Mouse (Mus musculus) hindbrain, embryonic 15.5 days (tissue): ENCODE measurements around the gene Gm8257. TPM values are rescaled to one million over a fixed set of nuclear protein-coding genes. Genes with fewer than 3 reads are reported as not detected.
"Not testable (repeated sequence)": the region's sequence is repeated elsewhere in the genome, so short reads cannot be mapped to it uniquely, and the experiment has no call there.

Experiments used
- ATAC-seq: fragments of 200-750 bp; cut with Nextera tagmentation; 2 replicates; pipeline ENCODE4 v1.8.0; 2017; ENCODE audit warnings: low read depth, moderate number of reproducible peaks, moderate TSS enrichment; ENCODE audit not compliant: low FRiP score
- H3K27ac ChIP-seq: fragments of 300-500 bp; sonication (generic); replicated peaks from 2 replicates; pipeline ENCODE4 v1.5.1; 2015; ENCODE audit warnings: mild to moderate bottlenecking, inconsistent platforms
- H3K27me3 ChIP-seq: fragments of 300-500 bp; sonication (generic); 2 replicates; pipeline ENCODE4 v1.6.1; 2015; ENCODE audit warnings: control low read depth, inconsistent platforms
- H3K36me3 ChIP-seq: fragments of 300-500 bp; sonication (generic); 2 replicates; pipeline ENCODE4 v1.6.1; 2015; ENCODE audit warnings: control low read depth, inconsistent platforms
- H3K4me1 ChIP-seq: fragments of 300-500 bp; sonication (generic); replicated peaks from 2 replicates; pipeline ENCODE4 v1.6.1; 2015; ENCODE audit warnings: control low read depth, inconsistent platforms
- H3K4me2 ChIP-seq: fragments of 300-500 bp; sonication (generic); 2 replicates; pipeline ENCODE4 v1.6.1; 2015; ENCODE audit warnings: moderate library complexity, mild to moderate bottlenecking, inconsistent platforms
- H3K4me3 ChIP-seq: fragments of 300-500 bp; sonication (generic); 2 replicates; pipeline ENCODE4 v1.5.1; 2015; ENCODE audit warnings: mild to moderate bottlenecking, inconsistent platforms
- H3K9ac ChIP-seq: fragments of 300-500 bp; sonication (generic); 2 replicates; pipeline ENCODE4 v1.6.1; 2015; ENCODE audit warnings: inconsistent platforms
- H3K9me3 ChIP-seq: fragments of 300-500 bp; sonication (generic); 2 replicates; pipeline ENCODE4 v1.6.1; 2016; ENCODE audit warnings: control low read depth, inconsistent platforms
- WGBS: fragments of 180-500 bp; shearing (Covaris S2); methylation state at CpG from one replicate; pipeline ENCODE4 v1.1.7; 2015; 5-methylcytosine and 5-hydroxymethylcytosine counted together
- polyA plus RNA-seq: library from polyadenylated mRNA; unstranded; fragments of >200 nt; fragmentation: Nextera tagmentation; extraction: Ambion mirVana; gene quantifications from 2 replicates; pipeline ENCODE4 v1.2.1, GENCODE M21; 2015

Gene Gm8257
- polyA plus RNA-seq: not detected in 2 replicates

- H3K9me3 ChIP-seq, H3K4me3 ChIP-seq, H3K27ac ChIP-seq, H3K4me1 ChIP-seq, H3K9ac ChIP-seq, H3K4me2 ChIP-seq, H3K36me3 ChIP-seq, H3K27me3 ChIP-seq, ATAC-seq: not testable (repeated sequence)
- WGBS: 85% methylated on average over 3 of the region's 3 CpGs
Observed at GRCm38 (mm10) chr14:44706356-44706755, at the start of gene Gm8257. Gene Gm8257, minus strand, starts transcription at chr14:44706456.

- Histone ChIP-seq H3K4me1 (no peaks in the 10 kb centered on the region), H3K9me3 (no peaks in the 10 kb centered on the region), H3K4me3 (no peak within 1 kb of the TSS), H3K27ac (no peak within 1 kb of the TSS), H3K36me3 (no peaks in the 10 kb centered on the region), H3K4me2 (no peak within 1 kb of the TSS), H3K27me3 (no peaks in the 10 kb centered on the region), H3K9ac (no peak within 1 kb of the TSS)
- ATAC-seq: no peak
- 85% methylated on average over 3 of the region's 3 CpGs for WGBS
Observed at GRCm38 (mm10) chr14:44750240-44750639, 44.0 kb upstream of the Gm8257 start, which contains the start of gene Gm8267. Gene Gm8267, minus strand, starts transcription at chr14:44750340.

GRCm38 (mm10) chr14:44742789-44743188 lies 36.5 kb upstream of the Gm8257 start:
- WGBS: 60% methylated on average over 1 of the region's 1 CpGs
- not testable (repeated sequence) for H3K36me3 ChIP-seq, H3K9ac ChIP-seq, H3K4me3 ChIP-seq, ATAC-seq, H3K27ac ChIP-seq, H3K9me3 ChIP-seq, H3K4me1 ChIP-seq, H3K27me3 ChIP-seq, H3K4me2 ChIP-seq

GRCm38 (mm10) chr14:44730711-44731110 lies 24.5 kb upstream of the Gm8257 start:
- ATAC-seq, H3K9me3 ChIP-seq, H3K4me2 ChIP-seq, H3K4me1 ChIP-seq, H3K9ac ChIP-seq, H3K36me3 ChIP-seq, H3K27ac ChIP-seq, H3K4me3 ChIP-seq, H3K27me3 ChIP-seq: not testable (repeated sequence)

- ATAC-seq, H3K9ac ChIP-seq, H3K27ac ChIP-seq, H3K9me3 ChIP-seq, H3K36me3 ChIP-seq, H3K4me1 ChIP-seq, H3K27me3 ChIP-seq, H3K4me3 ChIP-seq, H3K4me2 ChIP-seq: not testable (repeated sequence)
- WGBS: 78% methylated on average over 4 of the region's 4 CpGs
Observed at GRCm38 (mm10) chr14:44627737-44628136, 78.5 kb downstream of the Gm8257 start, which contains the start of gene Gm5624. Gene Gm5624, minus strand, starts transcription at chr14:44627938.

Other genes starting within 250 kb of the Gm8257 start
- 0.20 and 0.23 TPM in 2 replicates for gene BC061237, start 214.0 kb downstream of the Gm8257 start, polyA plus RNA-seq
- not detected in 2 replicates for gene Gm17093, start 188.2 kb downstream of the Gm8257 start, polyA plus RNA-seq
- 0.34 and 0.40 TPM in 2 replicates for gene Gm8247, start 123.3 kb downstream of the Gm8257 start, polyA plus RNA-seq
- not detected in 2 replicates for gene Gm5624, start 78.5 kb downstream of the Gm8257 start, polyA plus RNA-seq
- gene Gm8267, start 43.9 kb upstream of the Gm8257 start, polyA plus RNA-seq: not detected in 2 replicates
- 0.34 and 0.41 TPM in 2 replicates for gene Ptgdr, start 152.9 kb upstream of the Gm8257 start, polyA plus RNA-seq